Mouse (Mus musculus): ENCODE measurements around the gene Tma16. TPM values are rescaled to one million over a fixed set of nuclear protein-coding genes. Genes with fewer than 3 reads are reported as not detected.

The Tma16 gene
- polyA plus RNA-seq (2015; fragmentation: Nextera tagmentation; extraction: Ambion mirVana) = 8.4 and 10.1 TPM in 2 replicates

DNA sequence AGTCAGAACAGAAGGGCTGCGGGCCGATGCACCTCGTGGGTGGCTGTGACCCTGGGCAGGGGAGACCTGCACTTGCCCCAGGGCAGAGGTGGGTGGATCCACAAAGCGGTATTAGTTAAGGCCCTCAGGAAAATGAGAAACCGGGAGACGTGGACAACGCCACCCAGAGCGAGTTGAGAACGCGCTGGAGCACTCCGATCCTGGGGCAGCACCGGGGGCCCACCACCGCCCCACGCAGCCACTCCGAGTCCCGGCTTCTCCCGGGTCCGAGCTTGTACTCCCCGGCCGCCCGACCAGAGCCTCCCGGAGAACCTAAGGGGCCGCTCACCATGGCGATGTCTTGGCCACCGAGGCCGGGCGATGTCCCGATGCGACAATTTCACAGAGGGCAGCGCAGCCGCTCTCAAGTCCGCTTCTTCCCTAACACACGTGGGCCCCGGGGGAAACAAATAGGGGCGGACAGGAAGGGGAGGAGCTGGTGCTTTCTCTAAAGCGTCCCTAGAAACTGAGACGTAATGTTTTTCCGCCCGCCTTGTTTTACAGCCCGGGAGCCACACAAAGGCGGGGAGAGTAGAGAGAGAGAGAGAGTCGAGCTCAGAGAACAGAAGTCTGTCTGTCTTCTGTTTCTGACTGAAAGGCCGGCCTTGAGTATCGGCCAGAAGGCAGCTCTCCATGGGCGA, at the start of gene Tma16:
Gene Tma16 (minus strand): TSS at position 447 of the 680 bp plus-strand sequence.

DNA sequence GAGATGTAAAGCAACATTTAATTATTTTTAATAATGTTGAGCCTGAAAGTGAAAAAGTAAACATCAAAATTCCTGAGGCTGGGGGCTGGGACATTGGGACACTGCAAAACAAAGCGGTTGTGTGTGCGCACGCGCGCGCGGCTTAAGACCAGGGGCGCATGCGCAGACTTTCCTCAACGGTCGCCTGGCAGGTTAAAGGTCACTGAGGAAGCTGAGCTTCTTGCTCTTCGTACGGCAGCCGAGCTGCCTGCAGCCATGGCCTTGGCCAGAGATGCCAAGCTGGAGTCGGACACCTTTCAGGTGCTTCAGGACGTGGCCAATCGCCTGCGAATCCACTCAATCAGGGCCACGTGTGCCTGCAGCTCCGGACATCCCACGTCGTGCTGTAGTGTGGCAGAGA, 25.2 kb upstream of the Tma16 start, which contains the start of gene Tktl2:
Gene Tktl2 (plus strand): TSS at position 220 of the 400 bp plus-strand sequence.

Other genes starting within 250 kb of the Tma16 start
- gene Tktl2, start 25.2 kb upstream of the Tma16 start, polyA plus RNA-seq (2015; fragmentation: Nextera tagmentation; extraction: Ambion mirVana) = not detected in 2 replicates
- not detected in 2 replicates for gene Npy5r, start 201.6 kb upstream of the Tma16 start, polyA plus RNA-seq (2015; fragmentation: Nextera tagmentation; extraction: Ambion mirVana)
- gene Npy1r, start 210.7 kb upstream of the Tma16 start, polyA plus RNA-seq (2015; fragmentation: Nextera tagmentation; extraction: Ambion mirVana) = 0.12 and 0.13 TPM in 2 replicates